Mouse (Mus musculus): Measurements from ENCODE around the gene Trappc6b. TPM values are rescaled to one million over a fixed set of nuclear protein-coding genes. Genes with fewer than 3 reads are reported as not detected.
A peak's percentile ranks its signal among the peaks of the same experiment; 100 is the strongest.

Trappc6b gene
- total and polyA plus RNA-seq, 3 experiments = 40.9 to 67.8 (median 42.6) TPM

- peaks cover 3 to 20% of the 10 kb centered on the region in 2 experiments; a peak in 3 of 4 replicates for H3K4me1 ChIP-seq (ENCODE audit: control insufficient read depth in 1 of 2, insufficient read depth in 2 of 2)
- peak overlapping the region; percentile 93 for H3K9ac ChIP-seq (ENCODE audit: insufficient read depth, low read depth)
- DNase-seq (ENCODE audit: extremely low read depth) = no peak
- H3K27me3 ChIP-seq (replicated peaks) = no peaks in the 10 kb centered on the region
- dilution Hi-C loops (cut with MboI; ENCODE audit: extremely low pct_ligation_motif_present, extremely low pct_unique_long_range_greater_than_20kb, low sequenced_read_pairs) = no loop called here
- H3K79me2 ChIP-seq (replicated peaks; ENCODE audit: control insufficient read depth, extremely low read depth, insufficient read depth, poor library complexity, severe bottlenecking) = peaks cover 19% of the 10 kb centered on the region; the same call in 1 of the 2 replicates
- peak overlapping the region; percentile 88 for H3K4me2 ChIP-seq (ENCODE audit: insufficient read depth, low read depth, poor library complexity, severe bottlenecking)
- in situ Hi-C loops (cut with MboI; ENCODE audit: low pct_ligation_motif_present, low pct_unique_long_range_greater_than_20kb, low sequenced_read_pairs) = no loop called here
- peaks cover 2 to 26% of the 10 kb centered on the region in 2 experiments for H3K36me3 ChIP-seq (replicated peaks in 1 of 2; ENCODE audit: control insufficient read depth in 1 of 2, insufficient read depth in 1 of 2, low read length in 1 of 2)
- H3K27ac ChIP-seq (ENCODE audit: insufficient read depth, low read depth) = no peak overlapping the region
- peak overlapping the region; percentile 52 to 89 (median 52) for H3K4me3 ChIP-seq (replicated peaks in 1 of 3; ENCODE audit: low read depth in 2 of 3, low read length in 2 of 3, poor library complexity in 1 of 3)
- H3K9me3 ChIP-seq (replicated peaks; ENCODE audit: low read length) = no peaks in the 10 kb centered on the region
- 0 out of 2 replicates have a peak, but pooled peaks have one; percentile 85 for TF ChIP-seq CHD1 (IDR thresholded peaks at IDR 0.05; ENCODE audit: low read depth, low read length)
- TF ChIP-seq CTCF (conservative IDR thresholded peaks at IDR 0.05 in 1 of 2, IDR thresholded peaks at IDR 0.05 in 1 of 2; ENCODE audit: low read depth in 2 of 2, low read length in 2 of 2) = no peak
- peak; percentile 90 for TF ChIP-seq ZNF384 (IDR thresholded peaks at IDR 0.05; ENCODE audit: low read depth, low read length)
- no peak for TF ChIP-seq RCOR1 (conservative IDR thresholded peaks at IDR 0.05; ENCODE audit: low read depth, low read length)
- TF ChIP-seq PAX5 (IDR thresholded peaks at IDR 0.05; ENCODE audit: low read length) = no peak
These were observed 48.6 kb downstream of the Trappc6b start for GRCm38 (mm10) chr12:59012710-59013091.

- dilution Hi-C loops (cut with MboI; ENCODE audit: extremely low pct_ligation_motif_present, extremely low pct_unique_long_range_greater_than_20kb, low sequenced_read_pairs) = no loop called here
- H3K4me1 ChIP-seq (ENCODE audit: control insufficient read depth in 1 of 2, insufficient read depth in 2 of 2) = peaks cover 3 to 20% of the 10 kb centered on the region in 2 experiments; a peak in 3 of 4 replicates
- no peaks in the 10 kb centered on the region for H3K9me3 ChIP-seq (replicated peaks; ENCODE audit: low read length)
- peak; percentile 98 for DNase-seq (ENCODE audit: extremely low read depth)
- in situ Hi-C loops (cut with MboI; ENCODE audit: low pct_ligation_motif_present, low pct_unique_long_range_greater_than_20kb, low sequenced_read_pairs) = no loop called here
- peak within 1 kb of the TSS; percentile 88 for H3K4me2 ChIP-seq (ENCODE audit: insufficient read depth, low read depth, poor library complexity, severe bottlenecking)
- peaks cover 19% of the 10 kb centered on the region; the same call in 1 of the 2 replicates for H3K79me2 ChIP-seq (replicated peaks; ENCODE audit: control insufficient read depth, extremely low read depth, insufficient read depth, poor library complexity, severe bottlenecking)
- H3K27me3 ChIP-seq (replicated peaks) = no peaks in the 10 kb centered on the region
- H3K4me3 ChIP-seq (replicated peaks in 1 of 3; ENCODE audit: low read depth in 2 of 3, low read length in 2 of 3, poor library complexity in 1 of 3) = peak within 1 kb of the TSS; percentile 78 to 95 (median 89)
- peak within 1 kb of the TSS; percentile 93 for H3K9ac ChIP-seq (ENCODE audit: insufficient read depth, low read depth)
- peaks cover 0 to 21% of the 10 kb centered on the region in 2 experiments for H3K36me3 ChIP-seq (replicated peaks in 1 of 2; ENCODE audit: control insufficient read depth in 1 of 2, insufficient read depth in 1 of 2, low read length in 1 of 2)
- peak within 1 kb of the TSS; percentile 15; the same call in 1 of the 2 replicates for H3K27ac ChIP-seq (ENCODE audit: insufficient read depth, low read depth)
- TF ChIP-seq MAFK (IDR thresholded peaks at IDR 0.05; ENCODE audit: insufficient replicate concordance, low read length) (no peak), JUND (conservative IDR thresholded peaks at IDR 0.05; ENCODE audit: low read depth, low read length) (no peak), TBP (conservative IDR thresholded peaks at IDR 0.05; ENCODE audit: low read depth, low read length) (peak; percentile 70; the same call in 1 of the 2 replicates), ZC3H11A (IDR thresholded peaks at IDR 0.05; ENCODE audit: low read depth, low read length) (no peak), POLR2AphosphoS2 (IDR thresholded peaks at IDR 0.05; ENCODE audit: low read depth, low read length) (peak; percentile 69; the same call in 1 of the 2 replicates), CTCF (conservative IDR thresholded peaks at IDR 0.05 in 1 of 2, IDR thresholded peaks at IDR 0.05 in 1 of 2; ENCODE audit: low read depth in 2 of 2, low read length in 2 of 2) (no peak), ZMIZ1 (IDR thresholded peaks at IDR 0.05; ENCODE audit: low read depth, low read length) (peak; percentile 67; the same call in 1 of the 2 replicates), POLR2A (IDR thresholded peaks at IDR 0.05; ENCODE audit: low read depth, low read length) (peak; percentile 87), RAD21 (IDR thresholded peaks at IDR 0.05; ENCODE audit: low read depth, low read length) (no peak), IRF4 (IDR thresholded peaks at IDR 0.05; ENCODE audit: low read depth, low read length) (peak; percentile 74; the same call in 1 of the 2 replicates), PAX5 (IDR thresholded peaks at IDR 0.05; ENCODE audit: low read length) (no peak), MAX (IDR thresholded peaks at IDR 0.05; ENCODE audit: low read length) (peak; percentile 21; the same call in 1 of the 2 replicates), GABPA (IDR thresholded peaks at IDR 0.05; ENCODE audit: insufficient replicate concordance, low read depth, low read length) (no peak), CHD2 (IDR thresholded peaks at IDR 0.05; ENCODE audit: low read length) (peak; percentile 89), MYC (IDR thresholded peaks at IDR 0.05; ENCODE audit: low read depth, low read length) (no peak), SIN3A (IDR thresholded peaks at IDR 0.05; ENCODE audit: low read length) (peak; percentile 79), UBTF (IDR thresholded peaks at IDR 0.05; ENCODE audit: low read depth, low read length) (0 out of 2 replicates have a peak, but pooled peaks have one; percentile 50), USF2 (conservative IDR thresholded peaks at IDR 0.05; ENCODE audit: low read depth, low read length) (no peak), HCFC1 (IDR thresholded peaks at IDR 0.05; ENCODE audit: low read depth, low read length) (peak; percentile 76), CHD1 (IDR thresholded peaks at IDR 0.05; ENCODE audit: low read depth, low read length) (no peak), USF1 (IDR thresholded peaks at IDR 0.05; ENCODE audit: low read depth, low read length) (no peak), MEF2A (IDR thresholded peaks at IDR 0.05; ENCODE audit: borderline replicate concordance, low read depth, low read length) (no peak), MXI1 (IDR thresholded peaks at IDR 0.05; ENCODE audit: low read depth, low read length) (peak; percentile 44; the same call in 1 of the 2 replicates), TCF12 (IDR thresholded peaks at IDR 0.05; ENCODE audit: low read depth, low read length) (peak; percentile 73), MAZ (IDR thresholded peaks at IDR 0.05; ENCODE audit: low read depth, low read length) (peak; percentile 42; the same call in 1 of the 2 replicates), E2F4 (IDR thresholded peaks at IDR 0.05; ENCODE audit: insufficient replicate concordance, low read depth, low read length) (no peak), ELF1 (IDR thresholded peaks at IDR 0.05; ENCODE audit: low read depth, low read length) (peak; percentile 91), BHLHE40 (IDR thresholded peaks at IDR 0.05; ENCODE audit: low read depth, low read length) (no peak)
These were observed 49.2 kb downstream of the Trappc6b start, which contains the start of gene Sec23a for GRCm38 (mm10) chr12:59011844-59012709. Gene Sec23a, minus strand, starts transcription at chr12:59012017.
